Mouse (Mus musculus) testis, adult 2 months (tissue): ENCODE data around the gene Itih2.

Source experiments
- CTCF ChIP-seq: fragments of 200-500 bp; IDR thresholded peaks from 2 replicates; pipeline ENCODE4 v1.5.1; 2012; ENCODE audit warnings: low read depth, mild to moderate bottlenecking, inconsistent platforms, low read length, moderate library complexity; ENCODE audit not compliant: control insufficient read depth, insufficient read depth, insufficient replicate concordance
- POLR2A ChIP-seq: fragments of 200-500 bp; IDR thresholded peaks from 2 replicates; pipeline ENCODE4 v1.6.1; 2012; ENCODE audit warnings: low read depth, mild to moderate bottlenecking, inconsistent platforms, low read length, moderate library complexity; ENCODE audit not compliant: control insufficient read depth

- TF ChIP-seq CTCF (no peak), POLR2A (no peak)
These were observed 730 bp downstream of the Itih2 start for GRCm38 (mm10) chr2:10130341-10130990.
